Mouse (Mus musculus): ENCODE measurements around the gene Zfp14.

- TF ChIP-seq CTCF (IDR thresholded peaks at IDR 0.05; ENCODE audit: control insufficient read depth, insufficient read depth, insufficient replicate concordance, low read depth, low read length) (no peak), POLR2A (IDR thresholded peaks at IDR 0.05; ENCODE audit: control insufficient read depth, low read depth, low read length) (no peak)
These were observed 3.1 kb downstream of the Zfp14 start for GRCm38 (mm10) chr7:30048126-30048525.
